Mouse (Mus musculus): ENCODE measurements around the gene BC049730.

- TF ChIP-seq CTCF (IDR thresholded peaks at IDR 0.05; ENCODE audit: insufficient read depth, low read depth, low read length) (no peak), POLR2A (IDR thresholded peaks at IDR 0.05; ENCODE audit: insufficient read depth, low read depth, low read length) (no peak)
These were observed 6.0 kb downstream of the BC049730 start for GRCm38 (mm10) chr7:24715039-24715438.

All from olfactory bulb, adult 2 months (tissue).